Mouse (Mus musculus) c-Kit-positive CD71-positive TER-119-positive erythroid progenitor cells, embryonic 14.5 days (primary cell): ENCODE data around the gene Ankrd28.

Experiments
- DNase-seq: peaks from one replicate; pipeline ENCODE4 v3.0.0-alpha.2; 2013; ENCODE audit warnings: low spot score

Gene Ankrd28

DNA sequence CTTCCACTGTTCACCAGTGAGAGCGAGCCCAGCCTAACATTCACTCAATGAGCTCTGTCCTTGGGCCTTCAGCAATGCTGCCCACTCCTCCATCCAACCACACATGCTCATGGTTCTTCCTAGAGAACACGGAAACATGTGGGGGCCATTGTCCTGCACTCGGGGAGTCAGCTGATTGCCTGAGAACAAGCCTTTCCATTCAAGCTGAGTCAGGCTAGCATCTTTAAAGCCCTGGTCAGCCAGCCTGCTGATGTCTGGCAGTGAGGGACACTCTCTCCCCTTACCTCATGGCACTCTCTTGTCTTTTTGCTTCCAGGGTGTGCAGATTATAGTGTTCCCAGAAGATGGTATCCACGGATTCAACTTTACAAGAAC, 164.9 kb downstream of the Ankrd28 start:
- no peak for DNase-seq

GRCm38 (mm10) chr14:31664903-31665565, 165.4 kb downstream of the Ankrd28 start:
- DNase-seq: no peak

DNA sequence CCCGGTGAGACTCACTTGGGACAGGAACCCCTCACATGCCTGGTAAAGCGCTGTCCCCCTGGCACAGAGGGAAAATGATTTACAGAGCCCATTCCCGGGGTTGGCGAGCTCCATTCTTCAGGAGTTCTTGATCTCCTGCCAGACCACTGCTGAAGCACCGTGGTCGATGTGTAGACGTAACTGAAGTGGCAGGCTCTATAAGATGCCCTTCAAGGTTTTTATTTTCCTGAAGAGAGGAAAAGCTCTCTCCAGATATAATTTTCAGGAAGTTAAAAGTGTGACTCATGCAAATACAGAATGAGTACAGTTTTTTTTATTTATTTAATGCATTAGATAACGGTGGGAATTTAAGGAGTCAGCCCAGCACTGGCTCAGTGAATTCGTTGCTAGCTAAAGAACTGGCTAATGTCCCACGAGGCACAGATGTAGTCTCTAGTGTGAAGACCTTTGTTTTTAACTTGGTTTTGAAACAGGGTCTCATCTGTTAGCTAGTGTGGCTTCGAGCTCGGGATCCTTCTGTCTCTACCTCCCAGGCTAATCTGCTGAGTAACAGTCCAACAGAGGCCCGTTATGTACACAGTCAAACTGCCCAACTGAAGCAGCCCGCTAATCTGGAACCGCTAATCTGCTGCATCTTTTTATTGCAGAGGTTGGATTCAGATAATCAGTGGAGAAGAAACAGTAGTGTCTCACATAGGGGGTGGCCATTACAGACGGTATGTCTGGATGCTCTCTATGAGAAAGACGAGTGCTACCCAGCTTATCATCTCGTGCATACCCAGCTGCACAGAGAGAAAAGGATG, 166.2 kb downstream of the Ankrd28 start:
- no peak for DNase-seq

DNA sequence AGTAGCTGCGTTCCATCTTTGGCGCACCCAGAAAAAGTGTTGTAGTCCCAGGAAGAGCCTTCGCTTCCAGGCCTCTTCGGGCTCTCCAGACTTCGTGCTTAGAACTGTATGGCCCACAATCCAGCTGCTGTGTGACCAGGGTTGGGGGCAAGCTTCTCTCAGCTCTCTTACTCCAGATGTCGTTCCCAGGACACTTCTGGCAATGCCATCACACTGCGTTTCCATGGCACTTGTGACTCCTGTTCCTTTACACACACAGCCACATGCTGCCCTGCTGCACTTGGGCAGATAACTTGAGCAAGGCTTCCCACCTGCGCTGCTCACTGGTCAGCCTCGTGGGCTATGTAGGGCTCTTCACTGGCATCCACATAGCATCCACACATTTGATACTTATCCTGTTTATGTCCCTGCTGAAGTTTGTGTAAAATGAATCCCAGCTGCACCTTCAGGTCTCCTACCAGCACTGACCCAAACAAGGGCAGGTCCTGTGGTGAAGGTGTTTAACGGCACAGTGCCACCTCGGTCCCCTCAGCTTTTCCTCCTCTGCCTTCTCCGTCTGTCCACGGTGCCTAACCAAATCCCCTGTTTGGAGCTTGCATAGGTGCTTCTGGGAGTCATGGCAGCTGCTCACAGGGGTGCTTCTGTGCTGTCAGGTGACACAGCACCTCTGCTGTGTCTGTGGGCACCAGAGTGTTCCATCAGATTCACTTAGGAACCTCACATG, 166.9 kb downstream of the Ankrd28 start:
- no peak for DNase-seq

GRCm38 (mm10) chr14:31662555-31663211, 167.8 kb downstream of the Ankrd28 start:
- DNase-seq: no peak

DNA sequence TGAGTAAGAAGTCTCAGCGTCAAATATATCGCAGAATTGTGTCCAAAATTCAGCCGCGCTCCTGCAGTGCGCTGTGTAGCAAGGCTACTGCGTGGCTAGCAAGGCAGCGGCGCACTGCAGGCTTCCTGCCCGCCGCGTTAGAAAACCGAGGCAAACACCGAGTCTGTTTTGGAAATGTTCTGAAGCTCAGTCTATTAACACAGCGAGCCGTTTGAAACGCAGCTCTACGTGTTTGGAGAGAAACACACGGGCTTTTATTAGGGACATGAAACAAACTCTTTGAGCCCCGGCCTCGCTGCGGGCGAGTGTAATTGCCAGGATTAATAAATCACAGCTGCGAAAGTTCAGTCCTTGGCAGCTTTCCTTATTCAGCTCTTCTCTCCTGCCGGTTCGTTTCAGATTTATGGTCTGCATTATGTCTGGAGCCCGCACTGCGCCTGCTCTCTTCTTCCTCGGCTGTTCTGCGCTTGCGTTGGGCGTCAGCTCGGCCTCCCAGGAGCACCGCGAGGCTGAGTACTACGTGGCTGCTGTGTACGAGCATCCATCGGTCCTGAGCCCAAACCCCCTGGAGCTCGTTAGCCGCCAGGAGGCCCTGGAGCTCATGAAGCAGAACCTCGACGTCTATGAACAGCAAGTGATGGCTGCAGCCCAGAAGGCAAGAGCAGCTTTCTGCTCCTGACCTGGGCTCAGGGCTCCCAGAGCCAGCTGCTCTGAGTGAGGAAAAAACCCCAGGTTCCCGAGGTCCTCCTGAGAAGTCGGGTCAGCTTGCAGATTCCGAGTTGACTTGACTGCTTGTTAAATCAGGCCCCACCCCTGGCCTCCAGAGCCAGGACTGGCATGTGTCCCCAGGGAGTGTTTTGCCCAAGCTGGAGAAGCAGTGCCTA, 168.5 kb downstream of the Ankrd28 start:
- no peak for DNase-seq

GRCm38 (mm10) chr14:31660312-31661093, 169.9 kb downstream of the Ankrd28 start:
- DNase-seq: no peak

GRCm38 (mm10) chr14:31659501-31660181, 170.8 kb downstream of the Ankrd28 start:
- no peak for DNase-seq

- no peak for DNase-seq
Measured at GRCm38 (mm10) chr14:31658126-31658680, 172.2 kb downstream of the Ankrd28 start.

- peak; percentile 65 for DNase-seq
Measured at GRCm38 (mm10) chr14:31656857-31657645, 173.4 kb downstream of the Ankrd28 start.

DNA sequence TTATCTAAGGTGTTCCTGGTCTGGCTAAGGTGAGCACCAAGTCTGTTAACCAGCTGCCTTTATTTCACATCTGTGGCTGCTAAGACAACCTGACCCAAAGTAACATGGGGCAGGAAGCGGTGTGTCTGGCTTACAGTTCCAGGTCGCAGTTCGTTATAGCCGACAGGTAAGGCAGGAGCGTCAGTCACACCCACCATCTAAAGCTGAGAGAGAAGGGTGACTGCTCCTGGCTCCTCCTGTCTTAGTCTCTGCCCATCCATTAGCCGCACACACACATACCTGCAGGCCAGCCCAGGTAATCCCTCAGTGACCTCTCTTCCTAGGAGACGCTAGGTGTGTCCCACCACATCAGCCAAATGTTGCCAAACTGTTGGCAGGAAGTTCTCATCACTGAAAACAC, 174.1 kb downstream of the Ankrd28 start:
- DNase-seq: no peak

GRCm38 (mm10) chr14:31655406-31655805, 175.0 kb downstream of the Ankrd28 start:
- no peak for DNase-seq

DNA sequence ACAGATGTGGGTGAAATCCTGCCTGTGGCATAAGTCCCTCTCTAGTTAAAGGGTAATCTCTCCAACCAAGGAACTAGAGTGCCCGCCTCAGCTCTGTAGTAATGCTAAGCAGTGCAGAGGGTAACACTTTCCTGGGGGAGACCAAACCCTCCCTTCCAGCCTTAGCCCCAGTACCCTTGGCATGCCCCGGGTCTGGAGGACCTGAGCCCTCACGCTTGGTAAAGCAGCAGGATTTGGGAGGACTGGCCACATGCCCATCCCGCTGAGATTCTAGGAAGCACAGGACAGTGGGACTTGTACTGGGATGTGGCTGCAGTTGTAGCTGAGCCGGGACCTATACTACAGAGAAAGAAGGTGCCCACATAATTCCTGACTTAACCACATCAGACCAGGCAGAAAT, 175.6 kb downstream of the Ankrd28 start:
- no peak for DNase-seq

- DNase-seq: peak; percentile 50
Measured at GRCm38 (mm10) chr14:31653101-31653875, 177.2 kb downstream of the Ankrd28 start.

- no peak for DNase-seq
Measured at GRCm38 (mm10) chr14:31652624-31653023, 177.8 kb downstream of the Ankrd28 start.

DNA sequence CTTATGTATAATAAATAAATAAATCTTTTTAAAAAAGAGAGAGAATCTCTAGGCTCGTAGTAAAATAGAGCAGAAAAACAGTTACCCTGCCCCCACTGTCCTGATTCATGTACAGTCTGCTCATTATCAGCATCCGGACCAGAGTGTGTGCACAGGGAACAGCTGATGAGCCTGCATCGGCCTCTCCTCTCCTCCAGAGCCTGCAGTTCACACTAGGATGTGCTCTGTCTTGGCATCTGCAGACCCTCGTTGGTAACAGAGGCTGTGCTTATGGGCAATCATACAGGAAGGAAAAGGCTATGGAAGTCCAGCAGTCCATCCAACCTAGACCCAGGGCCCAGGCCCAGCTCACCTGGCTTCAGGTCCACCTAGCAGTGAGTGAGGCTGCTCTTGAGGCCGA, 178.3 kb downstream of the Ankrd28 start:
- no peak for DNase-seq

DNA sequence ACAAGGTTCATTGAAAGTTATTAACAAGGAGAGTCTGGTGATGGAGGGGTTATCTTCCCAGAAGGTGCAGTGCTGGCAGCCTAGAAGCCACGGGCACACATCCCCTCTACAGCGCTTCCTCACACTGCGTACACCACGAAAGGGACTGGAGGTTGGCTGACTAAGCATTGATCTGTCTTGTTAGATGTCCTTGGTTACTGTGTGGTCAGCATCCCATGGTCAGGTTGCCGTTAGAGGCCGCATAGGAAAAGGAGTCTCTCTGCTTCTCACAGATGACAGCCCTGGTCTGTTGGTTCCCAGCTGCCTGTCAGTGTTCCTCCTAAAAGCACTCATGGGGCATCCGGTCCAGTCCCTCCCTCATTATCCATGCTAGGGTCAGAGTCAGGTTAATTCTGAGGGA, 179.2 kb downstream of the Ankrd28 start:
- DNase-seq: no peak

DNA sequence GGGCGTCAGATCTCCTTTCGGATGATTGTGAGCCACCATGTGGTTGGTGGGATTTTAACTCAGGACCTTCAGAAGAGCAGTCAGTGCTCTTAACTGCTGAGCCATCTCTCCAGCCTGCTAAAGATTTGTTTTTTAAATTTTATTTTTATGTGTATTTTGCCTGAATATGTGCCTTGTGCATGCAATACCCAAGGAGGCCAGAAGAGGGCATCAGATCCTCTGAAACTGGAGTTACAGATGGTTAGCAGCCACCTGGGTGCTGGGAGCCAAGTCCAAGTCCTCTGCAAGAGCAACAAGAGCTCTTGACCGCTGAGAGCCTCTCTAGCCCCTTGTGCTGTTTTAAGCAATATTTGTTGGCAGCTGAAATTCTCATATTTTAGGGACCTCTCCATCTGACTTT, 180.1 kb downstream of the Ankrd28 start:
- DNase-seq: no peak
